ENCODE assay signal across 10 mouse cellular contexts in the genomic region with DNA sequence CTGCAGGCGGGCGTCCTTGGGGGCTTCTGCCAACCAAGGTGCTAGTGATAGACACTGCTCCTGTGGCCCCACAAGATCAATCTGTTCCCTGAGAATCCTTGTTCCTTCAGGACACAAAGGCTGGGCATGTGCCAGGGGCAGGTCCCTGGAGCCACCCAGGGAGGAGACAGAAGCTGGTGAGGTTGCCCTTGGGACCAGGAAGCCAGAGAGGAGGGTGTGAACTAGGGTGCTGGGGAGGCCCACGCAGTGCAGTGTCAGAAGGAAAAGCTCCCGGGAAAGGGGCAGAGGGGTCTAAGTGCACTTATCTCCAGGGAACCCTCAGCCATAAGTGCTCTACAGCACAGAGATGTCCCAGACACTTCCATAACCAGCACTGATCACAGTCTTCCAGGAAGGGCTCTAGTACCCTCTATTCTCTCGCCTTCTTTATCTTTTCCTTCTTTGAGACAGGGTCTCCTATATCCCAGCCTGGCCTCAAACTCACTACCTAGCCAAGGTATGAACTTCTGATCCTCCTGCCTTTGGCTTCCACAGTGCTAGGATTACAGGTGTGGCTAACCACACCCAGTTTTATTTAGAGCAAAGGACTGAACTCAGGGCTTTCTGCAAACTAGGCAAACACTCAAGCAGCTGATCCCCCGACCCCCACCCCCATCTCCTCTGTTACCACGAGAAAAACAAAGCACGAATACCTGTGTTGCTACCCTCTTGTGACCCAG.
DNase-seq lines count a peak whose midpoint lies in the region; ATAC-seq lines count a peak whose summit lies in the region.
"Had no signal": no experiment of that assay in that cellular context is flagged by ENCODE, and none has a peak within 500 bp of the region (broad histone marks: within the 10 kb centered on the region; RNA-seq: fewer than 3 reads in every experiment).

No protein-coding gene starts in this region.

- H3K9ac ChIP-seq in neural tube, embryonic 13.5 days: peak overlapping the region; percentile 31; the same call in 1 of the 2 replicates
- 0 out of 2 replicates have a peak overlapping the region, but pooled peaks have one; percentile 12 for H3K9ac ChIP-seq in limb, embryonic 11.5 days (ENCODE audit: low read length)
- H3K9ac ChIP-seq in stomach, embryonic 16.5 days (ENCODE audit: low read length): 0 out of 2 replicates have a peak overlapping the region, but pooled peaks have one; percentile 46
- H3K9ac ChIP-seq in liver, embryonic 11.5 days (ENCODE audit: low read depth, low read length): no peak overlapping the region

- H3K27me3 ChIP-seq in heart, embryonic 10.5 days (ENCODE audit: insufficient read depth, poor library complexity, severe bottlenecking): peaks cover 4% of the 10 kb centered on the region; the same call in 1 of the 2 replicates
- H3K27me3 ChIP-seq in neural tube, embryonic 13.5 days: no peaks in the 10 kb centered on the region
- H3K27me3 ChIP-seq in limb, embryonic 11.5 days (ENCODE audit: control insufficient read depth, insufficient read depth, low read length): no peaks in the 10 kb centered on the region
- H3K27me3 ChIP-seq in stomach, embryonic 16.5 days (ENCODE audit: control insufficient read depth, insufficient read depth, low read length): no peaks in the 10 kb centered on the region
- H3K27me3 ChIP-seq in liver, embryonic 11.5 days (replicated peaks; ENCODE audit: control insufficient read depth, insufficient read depth, low read length): no peaks in the 10 kb centered on the region

- no peak overlapping the region for H3K4me3 ChIP-seq in heart, embryonic 10.5 days
- no peak overlapping the region for H3K4me3 ChIP-seq in neural tube, embryonic 13.5 days
- no peak overlapping the region for H3K4me3 ChIP-seq in limb, embryonic 11.5 days (ENCODE audit: low read depth, low read length)
- H3K4me3 ChIP-seq in stomach, embryonic 16.5 days (replicated peaks; ENCODE audit: low read length): no peak overlapping the region
- H3K4me3 ChIP-seq in liver, embryonic 11.5 days (ENCODE audit: low read depth, low read length): no peak overlapping the region
- H3K4me3 ChIP-seq: heart, adult 2 months had no signal

- no peak for ATAC-seq in neural tube, embryonic 13.5 days (ENCODE audit: low read depth)
- no peak for ATAC-seq in limb, embryonic 11.5 days (ENCODE audit: insufficient number of reproducible peaks, low FRiP score, low TSS enrichment, low read depth)
- ATAC-seq in stomach, embryonic 16.5 days (ENCODE audit: insufficient read depth, low FRiP score): peak; percentile 37; the same call in 1 of the 2 replicates
- ATAC-seq in liver, embryonic 11.5 days (replicated peaks; ENCODE audit: low FRiP score): no peak

- peak overlapping the region; percentile 72 for H3K27ac ChIP-seq in heart, embryonic 10.5 days
- H3K27ac ChIP-seq in neural tube, embryonic 13.5 days (replicated peaks): peak overlapping the region; percentile 86
- H3K27ac ChIP-seq in limb, embryonic 11.5 days (replicated peaks; ENCODE audit: low read depth, low read length): no peak overlapping the region
- H3K27ac ChIP-seq in stomach, embryonic 16.5 days (ENCODE audit: low read length): peak overlapping the region; percentile 77
- H3K27ac ChIP-seq in liver, embryonic 11.5 days (ENCODE audit: low read depth, low read length): no peak overlapping the region
- H3K27ac ChIP-seq: heart, adult 2 months had no signal

- no peak overlapping the region for H3K4me2 ChIP-seq in neural tube, embryonic 13.5 days
- no peak overlapping the region for H3K4me2 ChIP-seq in limb, embryonic 11.5 days (ENCODE audit: low read depth, severe bottlenecking)
- no peak overlapping the region for H3K4me2 ChIP-seq in stomach, embryonic 16.5 days (ENCODE audit: low read depth, low read length)
- H3K4me2 ChIP-seq in liver, embryonic 11.5 days: no peak overlapping the region

- 41% methylated on average over 8 of the region's 8 CpGs for WGBS in heart, embryonic 10.5 days
- WGBS in neural tube, embryonic 13.5 days: 67% methylated on average over 8 of the region's 8 CpGs
- WGBS in limb, embryonic 11.5 days: 69% methylated on average over 8 of the region's 8 CpGs
- WGBS in stomach, embryonic 16.5 days: 49% methylated on average over 8 of the region's 8 CpGs
- 61% methylated on average over 8 of the region's 8 CpGs for WGBS in liver, embryonic 11.5 days

- H3K9me3 ChIP-seq in heart, embryonic 10.5 days: no peaks in the 10 kb centered on the region
- no peaks in the 10 kb centered on the region for H3K9me3 ChIP-seq in neural tube, embryonic 13.5 days
- no peaks in the 10 kb centered on the region for H3K9me3 ChIP-seq in limb, embryonic 11.5 days (ENCODE audit: control insufficient read depth, low read length)
- no peaks in the 10 kb centered on the region for H3K9me3 ChIP-seq in stomach, embryonic 16.5 days (replicated peaks; ENCODE audit: control insufficient read depth, low read length)
- no peaks in the 10 kb centered on the region for H3K9me3 ChIP-seq in liver, embryonic 11.5 days (ENCODE audit: control insufficient read depth, low read length)

- H3K4me1 ChIP-seq in heart, embryonic 10.5 days: peaks cover 49% of the 10 kb centered on the region
- peaks cover 42% of the 10 kb centered on the region for H3K4me1 ChIP-seq in neural tube, embryonic 13.5 days (replicated peaks)
- peaks cover 24% of the 10 kb centered on the region for H3K4me1 ChIP-seq in limb, embryonic 11.5 days (ENCODE audit: control insufficient read depth, insufficient read depth, low read length)
- H3K4me1 ChIP-seq in stomach, embryonic 16.5 days (ENCODE audit: control insufficient read depth, insufficient read depth, low read length): peaks cover 23% of the 10 kb centered on the region
- H3K4me1 ChIP-seq in liver, embryonic 11.5 days (replicated peaks; ENCODE audit: control insufficient read depth, insufficient read depth, low read length): peaks cover 9% of the 10 kb centered on the region; the same call in 1 of the 2 replicates

- no peak for DNase-seq in heart, embryonic 10.5 days (ENCODE audit: low spot score)
- DNase-seq in heart, adult 9 months (ENCODE audit: low spot score in 2 of 2): no peak
- DNase-seq in neural tube, embryonic 10.5 days (ENCODE audit: extremely low spot score, low spot score): no peak
- no peak for DNase-seq in limb, embryonic 11.5 days (ENCODE audit: low spot score)
- no peak for DNase-seq in liver, embryonic 11.5 days (ENCODE audit: low spot score)
- DNase-seq in gastrocnemius, postnatal 10 days: no peak
- DNase-seq: heart, adult 2 months; lung, postnatal 10 days had no signal

- H3K36me3 ChIP-seq in heart, embryonic 10.5 days: peaks cover 51% of the 10 kb centered on the region
- H3K36me3 ChIP-seq in neural tube, embryonic 13.5 days: peaks cover 31% of the 10 kb centered on the region
- H3K36me3 ChIP-seq in limb, embryonic 11.5 days (ENCODE audit: control insufficient read depth, insufficient read depth, low read length): peaks cover 6% of the 10 kb centered on the region; the same call in 1 of the 2 replicates
- no peaks in the 10 kb centered on the region for H3K36me3 ChIP-seq in stomach, embryonic 16.5 days (ENCODE audit: control insufficient read depth, insufficient read depth, low read length)
- no peaks in the 10 kb centered on the region; the same call in none of the 2 replicates for H3K36me3 ChIP-seq in liver, embryonic 11.5 days (ENCODE audit: control insufficient read depth, insufficient read depth, low read length)

Comparison
In these comparisons a context has a peak if more than half of its experiments do, and no peak if none do; other contexts are left out.
1. H3K27ac ChIP-seq: peak in heart, embryonic 10.5 days (single experiment), neural tube, embryonic 13.5 days (single experiment) and stomach, embryonic 16.5 days (single experiment); none in limb, embryonic 11.5 days (single experiment) and liver, embryonic 11.5 days (single experiment).